Mouse (Mus musculus): ENCODE measurements around the gene Amn1. TPM values are rescaled to one million over a fixed set of nuclear protein-coding genes. Genes with fewer than 3 reads are reported as not detected.

Amn1 gene
- polyA plus RNA-seq, 1 experiment from 2014 or later, result 27.1 TPM

DNA sequence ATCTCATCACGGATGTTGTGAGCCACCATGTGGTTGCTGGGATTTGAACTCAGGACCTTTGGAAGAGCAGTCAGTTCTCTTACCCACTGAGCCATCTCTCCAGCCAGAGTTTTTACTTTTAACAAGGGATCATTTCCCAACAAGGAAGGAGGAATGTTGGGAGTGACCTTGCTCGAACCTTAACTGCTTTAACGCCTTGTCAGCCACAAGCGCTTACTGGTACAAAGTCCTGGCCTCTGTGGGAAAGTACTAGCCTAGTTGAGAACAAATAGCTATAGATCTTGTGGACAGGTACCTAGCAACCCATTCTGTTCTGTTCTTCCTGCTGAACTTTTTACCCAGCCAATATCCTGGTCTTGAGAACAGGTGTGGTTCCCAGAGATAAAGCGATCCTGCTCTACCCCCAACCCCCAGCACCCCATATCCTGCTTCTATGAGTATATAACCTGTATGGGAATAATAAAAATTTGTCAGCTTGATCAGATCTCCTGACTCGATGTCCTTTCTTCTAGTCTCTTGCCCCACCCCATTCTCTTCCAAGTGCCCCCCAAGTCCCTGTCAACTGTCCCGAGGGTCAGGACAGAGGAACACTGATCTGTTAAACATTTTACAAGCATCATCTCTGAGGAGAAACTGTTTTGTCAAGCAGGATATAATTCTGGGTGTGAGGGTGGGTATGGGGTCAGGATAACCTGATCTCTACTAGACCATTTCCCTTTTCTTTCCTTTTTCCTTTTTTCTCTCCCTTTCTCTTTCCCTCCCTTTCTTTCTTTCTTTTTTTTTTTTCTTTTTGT lies 39.9 kb downstream of the Amn1 start:
- 87% methylated on average over 7 of the region's 7 CpGs for WGBS
- H3K27ac ChIP-seq (replicated peaks; ENCODE audit: low read depth, low read length), result no peak overlapping the region
- H3K9ac ChIP-seq (ENCODE audit: low read depth, low read length), result no peak overlapping the region

DNA sequence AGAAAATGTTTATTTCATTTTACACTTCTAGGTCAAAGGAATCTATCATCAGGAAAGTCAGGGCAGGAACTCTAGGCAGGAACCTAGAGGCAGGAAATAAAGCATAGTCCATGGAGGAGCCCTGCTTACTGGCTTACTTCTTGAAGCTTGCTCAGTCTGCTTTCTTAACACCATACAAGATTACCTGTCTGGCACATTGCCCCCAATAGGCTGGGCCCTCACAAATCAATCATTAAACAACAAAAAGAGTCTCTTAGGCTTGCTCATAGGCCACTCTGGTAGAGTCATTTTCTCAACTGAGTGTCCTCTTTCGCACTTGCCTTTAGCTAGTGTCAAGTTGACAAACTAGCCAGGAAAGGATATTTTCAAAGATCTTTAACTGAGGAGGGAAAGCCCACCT lies 43.4 kb downstream of the Amn1 start:
- peaks cover 8% of the 10 kb centered on the region for H3K4me1 ChIP-seq (ENCODE audit: control insufficient read depth, insufficient read depth, low read length)
- H3K9ac ChIP-seq (ENCODE audit: low read depth, low read length), result no peak overlapping the region
- DNase-seq (ENCODE audit: low spot score) (no peak), ATAC-seq (ENCODE audit: low read depth) (no peak)
- H3K9me3 ChIP-seq (ENCODE audit: control insufficient read depth, low read length), result no peaks in the 10 kb centered on the region
- no peak overlapping the region for H3K4me3 ChIP-seq (ENCODE audit: low read depth, low read length)
- 90% methylated on average over 1 of the region's 1 CpGs for WGBS
- no peaks in the 10 kb centered on the region for H3K27me3 ChIP-seq (replicated peaks; ENCODE audit: control insufficient read depth, insufficient read depth, low read length)
- no peak overlapping the region for H3K27ac ChIP-seq (replicated peaks; ENCODE audit: low read depth, low read length)
- H3K4me2 ChIP-seq (ENCODE audit: low read depth, low read length), result no peak overlapping the region
- H3K36me3 ChIP-seq (ENCODE audit: control insufficient read depth, insufficient read depth, low read length), result peaks cover 10% of the 10 kb centered on the region; the same call in 1 of the 2 replicates

More for the DNA sequence above, 39.9 kb downstream of the Amn1 start:
- no peak for ATAC-seq (ENCODE audit: low read depth)
- no peaks in the 10 kb centered on the region for H3K27me3 ChIP-seq (replicated peaks; ENCODE audit: control insufficient read depth, insufficient read depth, low read length)
- H3K4me3 ChIP-seq (ENCODE audit: low read depth, low read length), result no peak overlapping the region
- no peak for DNase-seq (ENCODE audit: low spot score)
- no peak overlapping the region for H3K4me2 ChIP-seq (ENCODE audit: low read depth, low read length)
- H3K4me1 ChIP-seq (ENCODE audit: control insufficient read depth, insufficient read depth, low read length), result no peaks in the 10 kb centered on the region
- H3K9me3 ChIP-seq (ENCODE audit: control insufficient read depth, low read length), result no peaks in the 10 kb centered on the region
- peaks cover 21% of the 10 kb centered on the region for H3K36me3 ChIP-seq (ENCODE audit: control insufficient read depth, insufficient read depth, low read length)

DNA sequence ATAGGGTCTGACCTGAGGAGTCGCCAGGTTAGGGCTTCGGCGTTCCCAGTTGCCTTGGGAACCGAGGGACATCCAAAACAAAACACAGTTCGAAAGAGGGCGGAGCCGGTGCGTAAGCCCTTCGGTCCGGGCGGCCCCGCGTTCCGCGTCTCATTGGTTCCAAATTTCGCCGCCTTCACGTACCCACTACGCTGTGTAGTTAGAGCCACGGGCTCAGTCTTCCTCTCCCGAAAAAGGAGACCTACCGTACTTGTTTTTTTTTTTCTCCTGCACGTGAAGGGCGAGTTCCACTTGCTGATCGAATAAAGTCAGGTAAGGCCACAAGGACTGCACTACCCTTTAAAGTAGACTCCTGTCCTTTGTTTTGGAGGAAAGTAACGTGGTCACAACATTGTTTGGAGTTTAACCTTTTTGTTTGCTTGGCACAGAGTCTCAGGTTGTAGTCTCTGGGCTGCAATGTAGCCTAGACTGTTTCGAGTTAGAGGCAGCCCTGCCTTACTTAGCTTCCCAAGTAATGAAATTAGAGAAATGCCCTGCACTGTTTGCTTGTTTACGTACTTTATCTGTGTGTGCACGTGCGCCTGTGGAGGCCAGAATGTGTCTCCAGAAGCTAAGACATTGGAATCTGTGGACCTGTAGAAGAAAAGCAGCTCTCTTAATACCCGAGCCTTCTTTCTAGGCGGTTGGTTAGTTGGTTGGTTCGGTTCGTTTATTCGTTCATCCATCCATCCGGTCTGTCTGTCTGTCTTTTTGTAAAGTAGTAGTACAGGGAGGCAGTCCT lies 46.9 kb downstream of the Amn1 start:
- peaks cover 8% of the 10 kb centered on the region for H3K4me1 ChIP-seq (ENCODE audit: control insufficient read depth, insufficient read depth, low read length)
- ATAC-seq (ENCODE audit: low read depth) (peak; percentile 97), DNase-seq (ENCODE audit: low spot score) (peak; percentile 94)
- WGBS, result 5% methylated on average over 32 of the region's 36 CpGs
- peaks cover 7% of the 10 kb centered on the region; the same call in 1 of the 2 replicates for H3K36me3 ChIP-seq (ENCODE audit: control insufficient read depth, insufficient read depth, low read length)
- peak overlapping the region; percentile 47 for H3K4me3 ChIP-seq (ENCODE audit: low read depth, low read length)
- peak overlapping the region; percentile 74 for H3K4me2 ChIP-seq (ENCODE audit: low read depth, low read length)
- no peaks in the 10 kb centered on the region for H3K9me3 ChIP-seq (ENCODE audit: control insufficient read depth, low read length)
- H3K27ac ChIP-seq (replicated peaks; ENCODE audit: low read depth, low read length), result peak overlapping the region; percentile 78
- no peaks in the 10 kb centered on the region for H3K27me3 ChIP-seq (replicated peaks; ENCODE audit: control insufficient read depth, insufficient read depth, low read length)
- H3K9ac ChIP-seq (ENCODE audit: low read depth, low read length), result peak overlapping the region; percentile 72

DNA sequence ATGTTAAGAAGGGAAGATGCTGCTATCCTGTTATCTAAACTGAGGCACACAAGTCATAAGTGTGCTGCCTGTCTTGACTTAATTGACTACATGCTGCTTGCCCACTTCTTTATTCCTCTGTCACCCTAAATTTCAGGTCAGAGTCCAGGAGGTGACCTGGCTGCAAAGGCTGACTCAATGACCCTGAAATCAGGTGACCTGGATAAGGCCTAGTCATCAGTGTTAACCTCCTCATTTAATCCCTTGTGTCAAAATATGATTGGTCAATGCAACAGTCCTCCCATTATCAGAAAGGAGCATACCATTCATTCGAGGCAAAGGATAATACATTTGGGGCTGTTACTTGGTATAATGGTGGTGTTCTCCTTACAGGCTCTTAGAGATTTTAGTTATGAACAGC lies 49.0 kb downstream of the Amn1 start, which contains the start of gene Etfbkmt:
Gene Etfbkmt (plus strand): TSS at position 379 of the 400 bp plus-strand sequence.
- DNase-seq (ENCODE audit: low spot score), result no peak
- WGBS, result 78% methylated on average over 1 of the region's 1 CpGs
- Histone ChIP-seq H3K4me3 (ENCODE audit: low read depth, low read length) (no peak within 1 kb of the TSS), H3K4me2 (ENCODE audit: low read depth, low read length) (no peak within 1 kb of the TSS), H3K36me3 (ENCODE audit: control insufficient read depth, insufficient read depth, low read length) (0 out of 2 replicates have a peak, but pooled peaks cover under 1% of the 10 kb centered on the region), H3K27ac (replicated peaks; ENCODE audit: low read depth, low read length) (no peak within 1 kb of the TSS), H3K9ac (ENCODE audit: low read depth, low read length) (no peak within 1 kb of the TSS), H3K4me1 (ENCODE audit: control insufficient read depth, insufficient read depth, low read length) (peaks cover 8% of the 10 kb centered on the region), H3K9me3 (ENCODE audit: control insufficient read depth, low read length) (no peaks in the 10 kb centered on the region), H3K27me3 (replicated peaks; ENCODE audit: control insufficient read depth, insufficient read depth, low read length) (no peaks in the 10 kb centered on the region)
- no peak for ATAC-seq (ENCODE audit: low read depth)

DNA sequence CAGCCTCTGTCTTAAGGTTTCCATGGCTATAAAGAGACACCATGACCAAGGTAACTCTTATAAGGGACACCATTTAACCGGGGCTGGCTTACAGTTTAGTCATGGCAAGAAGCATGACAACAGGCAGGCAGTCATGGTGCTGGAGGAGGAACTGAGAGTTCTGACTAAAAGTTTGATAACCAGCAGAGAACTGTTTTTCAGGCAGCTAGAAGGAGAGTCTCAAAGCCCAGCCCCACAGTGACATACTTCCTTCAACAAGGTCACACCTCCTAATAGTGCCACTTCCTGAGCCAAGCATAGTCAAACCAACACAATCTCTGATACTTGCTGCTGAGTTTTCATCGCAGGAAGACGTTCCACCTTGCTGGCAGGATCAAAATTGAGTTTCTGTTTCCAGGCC lies 49.5 kb downstream of the Amn1 start:
- DNase-seq (ENCODE audit: low spot score) (no peak), ATAC-seq (ENCODE audit: low read depth) (no peak)
- Histone ChIP-seq H3K4me3 (ENCODE audit: low read depth, low read length) (no peak overlapping the region), H3K4me1 (ENCODE audit: control insufficient read depth, insufficient read depth, low read length) (peaks cover 8% of the 10 kb centered on the region), H3K27me3 (replicated peaks; ENCODE audit: control insufficient read depth, insufficient read depth, low read length) (no peaks in the 10 kb centered on the region), H3K36me3 (ENCODE audit: control insufficient read depth, insufficient read depth, low read length) (no peaks in the 10 kb centered on the region), H3K9me3 (ENCODE audit: control insufficient read depth, low read length) (no peaks in the 10 kb centered on the region), H3K27ac (replicated peaks; ENCODE audit: low read depth, low read length) (no peak overlapping the region), H3K9ac (ENCODE audit: low read depth, low read length) (no peak overlapping the region), H3K4me2 (ENCODE audit: low read depth, low read length) (no peak overlapping the region)
- WGBS, result 81% methylated on average over 3 of the region's 3 CpGs

DNA sequence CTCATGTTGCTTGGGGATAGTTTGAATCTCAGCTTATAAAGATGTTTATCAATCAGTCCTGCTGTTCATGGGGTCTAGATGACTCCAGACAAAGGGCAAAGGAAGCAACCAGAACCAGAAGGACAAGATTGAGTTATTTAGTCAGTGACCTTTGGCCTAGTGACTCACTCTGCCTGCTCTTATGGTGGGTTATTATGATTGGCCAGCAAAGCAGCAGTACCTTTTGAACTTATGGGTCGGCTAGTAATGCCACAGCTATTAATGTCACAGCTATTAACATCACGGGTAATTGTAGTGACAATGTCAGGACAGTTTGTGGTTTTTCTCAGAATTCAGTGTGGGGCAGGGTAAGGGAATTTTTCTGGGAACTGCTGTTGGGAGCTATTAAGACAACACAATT lies 50.6 kb downstream of the Amn1 start:
- DNase-seq (ENCODE audit: low spot score), result no peak
- H3K4me3 ChIP-seq (ENCODE audit: low read depth, low read length), result no peak overlapping the region
- no peak overlapping the region for H3K27ac ChIP-seq (replicated peaks; ENCODE audit: low read depth, low read length)
- peaks cover 8% of the 10 kb centered on the region for H3K4me1 ChIP-seq (ENCODE audit: control insufficient read depth, insufficient read depth, low read length)
- no peaks in the 10 kb centered on the region for H3K36me3 ChIP-seq (ENCODE audit: control insufficient read depth, insufficient read depth, low read length)
- WGBS, result 39% methylated on average over 2 of the region's 2 CpGs
- H3K27me3 ChIP-seq (replicated peaks; ENCODE audit: control insufficient read depth, insufficient read depth, low read length), result no peaks in the 10 kb centered on the region
- no peak for ATAC-seq (ENCODE audit: low read depth)
- H3K9ac ChIP-seq (ENCODE audit: low read depth, low read length), result no peak overlapping the region
- H3K9me3 ChIP-seq (ENCODE audit: control insufficient read depth, low read length), result no peaks in the 10 kb centered on the region
- no peak overlapping the region for H3K4me2 ChIP-seq (ENCODE audit: low read depth, low read length)

DNA sequence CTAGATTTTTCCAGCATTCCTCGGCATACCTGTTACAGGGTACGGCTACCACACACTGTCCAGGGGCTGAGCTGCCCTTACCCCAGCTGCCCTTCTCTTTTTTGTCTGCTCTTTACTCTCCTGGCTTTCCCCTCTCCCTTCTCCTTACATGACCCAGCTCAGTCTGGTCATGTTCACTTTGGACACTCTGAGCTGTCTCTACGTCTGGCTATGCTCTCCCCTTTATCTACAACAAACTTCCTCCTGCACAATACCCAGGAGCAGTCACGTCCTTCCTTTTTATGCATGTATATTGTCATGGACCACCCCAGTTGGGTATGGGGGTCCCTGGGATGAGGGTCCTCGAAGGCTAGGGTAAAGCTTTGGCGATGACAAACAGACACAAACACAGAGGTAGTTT lies 52.9 kb downstream of the Amn1 start:
- DNase-seq (ENCODE audit: low spot score) (no peak), ATAC-seq (ENCODE audit: low read depth) (no peak)
- H3K4me3 ChIP-seq (ENCODE audit: low read depth, low read length), result no peak overlapping the region
- no peak overlapping the region for H3K9ac ChIP-seq (ENCODE audit: low read depth, low read length)
- H3K27me3 ChIP-seq (replicated peaks; ENCODE audit: control insufficient read depth, insufficient read depth, low read length), result no peaks in the 10 kb centered on the region
- no peaks in the 10 kb centered on the region for H3K36me3 ChIP-seq (ENCODE audit: control insufficient read depth, insufficient read depth, low read length)
- no peak overlapping the region for H3K4me2 ChIP-seq (ENCODE audit: low read depth, low read length)
- H3K27ac ChIP-seq (replicated peaks; ENCODE audit: low read depth, low read length), result no peak overlapping the region
- WGBS, result 82% methylated on average over 6 of the region's 6 CpGs
- H3K9me3 ChIP-seq (ENCODE audit: control insufficient read depth, low read length), result no peaks in the 10 kb centered on the region
- H3K4me1 ChIP-seq (ENCODE audit: control insufficient read depth, insufficient read depth, low read length), result no peaks in the 10 kb centered on the region

DNA sequence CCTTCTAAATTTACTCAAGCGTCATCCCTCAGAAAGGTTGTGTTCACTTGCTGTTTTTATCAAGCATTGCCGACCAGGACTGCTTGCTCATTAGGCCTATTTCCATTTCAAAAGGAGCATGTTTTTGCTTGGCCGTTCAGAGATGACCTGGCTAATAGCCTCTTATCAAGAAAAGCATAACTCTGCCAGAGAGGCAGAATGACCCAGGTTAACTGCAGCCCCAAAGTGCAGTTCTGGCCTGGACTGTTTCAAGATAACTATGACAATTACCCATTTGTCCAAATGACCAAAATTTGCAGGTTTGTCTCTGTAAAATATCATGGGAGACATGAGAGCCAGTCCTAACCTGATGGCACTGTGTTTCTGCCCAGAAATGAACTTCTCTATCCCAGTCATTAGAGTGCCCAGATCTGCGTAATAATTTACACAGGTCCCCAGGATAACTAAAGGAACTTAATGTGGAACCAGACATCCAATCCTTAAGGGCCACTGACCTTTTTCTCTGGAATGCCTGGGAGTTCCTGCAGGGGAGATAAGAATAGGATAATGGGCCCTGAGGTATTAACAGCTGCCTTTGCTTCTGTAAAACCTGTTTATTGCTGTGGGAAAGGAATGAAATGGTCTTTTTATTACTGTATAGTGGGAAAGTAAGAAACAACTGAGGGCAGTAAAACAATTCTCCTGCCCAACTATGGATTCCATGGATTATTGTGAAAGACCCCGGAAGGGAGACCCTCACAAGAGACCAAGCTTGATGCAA lies 53.9 kb downstream of the Amn1 start:
- no peak for ATAC-seq (ENCODE audit: low read depth)

More for the DNA sequence above, 53.9 kb downstream of the Amn1 start:
- WGBS, result 26% methylated on average over 5 of the region's 5 CpGs
- H3K36me3 ChIP-seq (ENCODE audit: control insufficient read depth, insufficient read depth, low read length), result no peaks in the 10 kb centered on the region
- DNase-seq (ENCODE audit: low spot score), result no peak
- no peak overlapping the region for H3K27ac ChIP-seq (replicated peaks; ENCODE audit: low read depth, low read length)
- no peak overlapping the region for H3K4me2 ChIP-seq (ENCODE audit: low read depth, low read length)
- no peak overlapping the region for H3K9ac ChIP-seq (ENCODE audit: low read depth, low read length)
- H3K27me3 ChIP-seq (replicated peaks; ENCODE audit: control insufficient read depth, insufficient read depth, low read length), result no peaks in the 10 kb centered on the region
- no peak overlapping the region for H3K4me3 ChIP-seq (ENCODE audit: low read depth, low read length)
- no peaks in the 10 kb centered on the region for H3K4me1 ChIP-seq (ENCODE audit: control insufficient read depth, insufficient read depth, low read length)
- H3K9me3 ChIP-seq (ENCODE audit: control insufficient read depth, low read length), result no peaks in the 10 kb centered on the region

All from embryonic facial prominence, embryonic 14.5 days (tissue).